Mouse (Mus musculus): ENCODE measurements around the gene Plekha3.

DNA sequence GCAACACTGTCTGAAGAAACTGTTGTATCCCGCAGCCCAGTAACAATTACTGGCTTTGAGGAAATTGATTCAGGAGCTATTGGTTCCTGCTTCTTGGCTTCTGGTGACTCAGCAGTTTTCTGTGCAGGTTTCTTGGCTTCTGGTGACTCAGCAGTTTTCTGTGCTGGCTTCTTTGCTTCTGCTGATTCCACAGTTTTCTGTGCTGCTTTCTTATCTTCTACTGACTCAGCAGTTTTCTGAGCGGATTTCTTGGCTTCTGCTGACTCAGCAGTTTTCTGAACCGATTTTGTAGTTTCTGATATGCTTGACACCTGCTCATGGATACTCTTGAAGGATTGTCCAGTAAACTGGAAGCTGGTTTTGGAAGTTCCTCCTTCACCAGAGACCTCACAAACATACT lies 33.4 kb downstream of the Plekha3 start:
- TF ChIP-seq POLR2A (IDR thresholded peaks at IDR 0.05; ENCODE audit: low read depth, low read length): no peak
- TF ChIP-seq CTCF (IDR thresholded peaks at IDR 0.05; ENCODE audit: extremely low read depth, insufficient read length, insufficient replicate concordance, low read depth, low read length): no peak

All from small intestine, adult 2 months (tissue).